Mouse (Mus musculus) erythroblast, embryonic 14.5 days (primary cell): Measurements from ENCODE around the gene Olfr223.

Source experiments
- GATA1 ChIP-seq: IDR thresholded peaks from 2 replicates; pipeline ENCODE4 v1.6.1; 2012; ENCODE audit warnings: low read length, inconsistent platforms, mixed read lengths
- TAL1 ChIP-seq: IDR thresholded peaks from 3 replicates; pipeline ENCODE4 v1.6.1; 2012; ENCODE audit warnings: low read length, inconsistent platforms, mixed read lengths

DNA sequence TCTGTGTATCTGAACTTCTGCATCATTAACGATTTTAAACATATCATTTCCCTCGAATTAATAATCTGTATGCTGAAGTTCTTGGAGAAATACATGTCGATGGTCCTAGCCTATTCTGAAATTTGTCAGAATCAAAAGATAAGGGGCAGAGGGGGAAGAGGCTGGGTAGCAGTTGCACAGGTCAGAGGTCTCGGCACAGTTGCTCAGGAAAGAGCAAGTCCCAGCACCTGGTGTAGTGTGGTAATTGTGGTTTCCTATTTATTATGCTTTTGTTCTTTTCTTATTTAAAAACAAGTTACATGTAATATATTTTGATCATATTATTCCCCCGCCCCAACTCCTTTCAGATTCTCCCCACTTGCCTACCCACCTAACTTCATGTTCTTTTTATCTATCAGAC, 35.1 kb upstream of the Olfr223 start:
- no peak for TF ChIP-seq GATA1
- TF ChIP-seq TAL1: no peak
